Mouse (Mus musculus): Measurements from ENCODE around the gene Gca. TPM values are rescaled to one million over a fixed set of nuclear protein-coding genes. Genes with fewer than 3 reads are reported as not detected.

The Gca gene
- total and polyA plus RNA-seq, 3 experiments: 6.2 to 17.9 TPM; not detected in 1

DNA sequence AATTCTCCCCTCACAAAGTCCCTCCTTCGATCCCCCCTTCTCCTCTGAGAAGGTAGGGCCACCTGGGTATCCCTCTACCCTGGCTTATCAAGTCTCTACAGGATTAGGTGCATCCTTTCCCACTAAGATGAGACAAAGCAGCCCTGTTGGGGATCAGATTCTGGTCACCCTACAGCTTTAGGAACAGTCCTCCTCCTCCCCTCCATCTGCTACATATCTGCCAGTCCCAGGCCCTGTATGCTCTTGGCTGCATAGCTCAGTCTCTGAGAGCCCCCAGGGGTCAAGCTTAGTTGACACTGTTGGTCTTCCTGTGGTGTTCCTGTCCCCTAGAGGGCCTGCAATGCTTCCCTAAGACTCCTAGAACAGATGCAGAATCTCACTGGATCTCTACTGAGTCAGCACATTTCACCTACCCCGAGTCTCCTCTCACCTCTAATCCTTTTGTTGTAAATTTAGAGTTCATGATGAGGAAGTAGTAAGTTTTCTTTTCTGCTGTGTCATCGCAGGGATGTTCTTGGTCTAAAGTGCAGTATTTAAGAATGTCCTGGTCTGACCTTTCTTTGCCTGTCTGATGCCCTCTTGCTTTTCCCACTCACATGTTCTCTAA lies 21.0 kb downstream of the Gca start:
- Histone ChIP-seq H3K9ac (ENCODE audit: control insufficient read depth, low read depth, low read length, poor library complexity, severe bottlenecking) (no peak overlapping the region), H3K4me1 (ENCODE audit: control insufficient read depth in 1 of 2, insufficient read depth in 2 of 2, low read length in 2 of 2) (peaks cover 6 to 10% of the 10 kb centered on the region in 2 experiments), H3K27me3 (ENCODE audit: control insufficient read depth in 1 of 2, insufficient read depth in 2 of 2, low read length in 2 of 2) (no peaks in the 10 kb centered on the region), H3K79me2 (ENCODE audit: control insufficient read depth, insufficient read depth, low read length, poor library complexity) (no peaks in the 10 kb centered on the region), H3K9me3 (replicated peaks; ENCODE audit: insufficient read depth, low read length) (no peaks in the 10 kb centered on the region), H3K27ac (ENCODE audit: control insufficient read depth, low read depth, low read length) (peak overlapping the region; percentile 3; the same call in 1 of the 2 replicates), H3K4me3 (ENCODE audit: control insufficient read depth in 1 of 2, insufficient read depth in 1 of 2, low read depth in 2 of 2, low read length in 2 of 2) (0 out of 4 replicates have a peak overlapping the region, but pooled peaks of 1 of the 2 experiments have one; percentile 9), H3K36me3 (ENCODE audit: control insufficient read depth in 1 of 2, insufficient read depth in 2 of 2, low read length in 2 of 2) (peaks cover 0 to 5% of the 10 kb centered on the region in 2 experiments; a peak in 3 of 4 replicates)
- DNase-seq (ENCODE audit: low read depth, low spot score): peak; percentile 67
- TF ChIP-seq RCOR1 (IDR thresholded peaks at IDR 0.05; ENCODE audit: low read depth, low read length) (no peak), MAFK (IDR thresholded peaks at IDR 0.05; ENCODE audit: borderline replicate concordance, low read depth, low read length) (peak; percentile 79)

DNA sequence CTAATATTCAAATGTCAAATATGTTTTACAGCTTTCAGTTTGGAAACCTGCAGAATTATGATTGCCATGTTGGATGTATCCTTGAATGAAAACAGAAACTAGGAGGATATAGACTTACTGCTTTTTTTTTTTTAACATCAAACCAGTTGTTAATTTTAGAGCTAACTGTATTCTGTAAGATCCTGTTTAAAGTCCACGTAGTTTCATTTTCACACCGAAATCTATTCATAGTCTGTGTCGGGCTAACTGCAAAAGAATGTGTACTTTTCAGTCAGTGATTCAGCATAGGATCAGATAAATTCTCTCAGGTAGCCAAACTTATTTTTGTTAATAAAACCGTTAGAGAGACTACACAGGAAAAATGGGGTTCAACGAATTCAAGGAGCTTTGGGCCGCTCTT lies 21.8 kb downstream of the Gca start:
- H3K27me3 ChIP-seq (ENCODE audit: control insufficient read depth in 1 of 2, insufficient read depth in 2 of 2, low read length in 2 of 2): no peaks in the 10 kb centered on the region
- H3K27ac ChIP-seq (ENCODE audit: control insufficient read depth, low read depth, low read length): no peak overlapping the region
- peaks cover 6 to 10% of the 10 kb centered on the region in 2 experiments for H3K4me1 ChIP-seq (ENCODE audit: control insufficient read depth in 1 of 2, insufficient read depth in 2 of 2, low read length in 2 of 2)
- H3K79me2 ChIP-seq (ENCODE audit: control insufficient read depth, insufficient read depth, low read length, poor library complexity): no peaks in the 10 kb centered on the region
- H3K9ac ChIP-seq (ENCODE audit: control insufficient read depth, low read depth, low read length, poor library complexity, severe bottlenecking): no peak overlapping the region
- H3K4me3 ChIP-seq (ENCODE audit: control insufficient read depth in 1 of 2, insufficient read depth in 1 of 2, low read depth in 2 of 2, low read length in 2 of 2): no peak overlapping the region
- peaks cover 0 to 5% of the 10 kb centered on the region in 2 experiments for H3K36me3 ChIP-seq (ENCODE audit: control insufficient read depth in 1 of 2, insufficient read depth in 2 of 2, low read length in 2 of 2)
- H3K9me3 ChIP-seq (replicated peaks; ENCODE audit: insufficient read depth, low read length): no peaks in the 10 kb centered on the region
- TF ChIP-seq EP300 (IDR thresholded peaks at IDR 0.05; ENCODE audit: low read depth in 1 of 2, low read length in 2 of 2) (no peak), MYB (IDR thresholded peaks at IDR 0.05; ENCODE audit: low read depth, low read length) (no peak), RCOR1 (IDR thresholded peaks at IDR 0.05; ENCODE audit: low read depth, low read length) (no peak), CHD1 (IDR thresholded peaks at IDR 0.05; ENCODE audit: low read depth, low read length) (no peak), POLR2A (IDR thresholded peaks at IDR 0.05; ENCODE audit: control insufficient read depth in 1 of 2, insufficient read depth in 1 of 2, low read depth in 1 of 2, low read length in 2 of 2, poor library complexity in 1 of 2) (no peak), ETS1 (IDR thresholded peaks at IDR 0.05; ENCODE audit: low read depth, low read length) (no peak)
- DNase-seq (ENCODE audit: low read depth, low spot score): peak; percentile 7

DNA sequence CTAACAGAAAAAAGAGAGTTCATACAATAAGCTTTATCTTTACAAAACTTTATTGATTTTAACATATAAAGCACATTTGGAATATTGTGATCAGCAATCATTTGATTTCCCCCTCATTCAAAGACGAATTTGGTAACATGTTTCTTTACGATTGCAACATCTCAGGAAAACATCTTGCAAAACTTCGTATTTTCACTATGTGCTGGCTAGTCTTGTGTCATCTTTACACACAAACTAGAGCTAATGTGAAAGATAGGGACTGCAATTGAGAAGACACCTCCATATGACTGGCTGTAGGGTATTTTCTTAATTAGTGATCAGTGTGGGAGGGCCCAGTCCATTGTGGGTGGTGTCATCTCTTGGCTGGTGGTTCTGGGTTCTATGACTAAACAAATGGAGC lies 42.2 kb downstream of the Gca start:
- no peak overlapping the region for H3K27ac ChIP-seq (ENCODE audit: control insufficient read depth, low read depth, low read length)
- H3K79me2 ChIP-seq (ENCODE audit: control insufficient read depth, insufficient read depth, low read length, poor library complexity): no peaks in the 10 kb centered on the region
- H3K4me1 ChIP-seq (ENCODE audit: control insufficient read depth in 1 of 2, insufficient read depth in 2 of 2, low read length in 2 of 2): no peaks in the 10 kb centered on the region
- DNase-seq (ENCODE audit: low read depth, low spot score): no peak
- H3K36me3 ChIP-seq (ENCODE audit: control insufficient read depth in 1 of 2, insufficient read depth in 2 of 2, low read length in 2 of 2): no peaks in the 10 kb centered on the region
- no peaks in the 10 kb centered on the region for H3K9me3 ChIP-seq (replicated peaks; ENCODE audit: insufficient read depth, low read length)
- no peaks in the 10 kb centered on the region for H3K27me3 ChIP-seq (ENCODE audit: control insufficient read depth in 1 of 2, insufficient read depth in 2 of 2, low read length in 2 of 2)
- no peak for TF ChIP-seq ELF1 (IDR thresholded peaks at IDR 0.05; ENCODE audit: low read depth, low read length)
- TF ChIP-seq ZNF384 (IDR thresholded peaks at IDR 0.05; ENCODE audit: low read depth, low read length): no peak
- no peak for TF ChIP-seq MAX (IDR thresholded peaks at IDR 0.05; ENCODE audit: low read length)
- TF ChIP-seq E2F4 (IDR thresholded peaks at IDR 0.05; ENCODE audit: borderline replicate concordance, low read depth, low read length): no peak
- TF ChIP-seq RAD21 (IDR thresholded peaks at IDR 0.05; ENCODE audit: low read depth, low read length): no peak
- TF ChIP-seq NRF1 (IDR thresholded peaks at IDR 0.05; ENCODE audit: insufficient read depth, low read depth, low read length, poor library complexity, severe bottlenecking): no peak
- TF ChIP-seq NELFE (IDR thresholded peaks at IDR 0.05; ENCODE audit: low read depth, low read length): no peak
- no peak for TF ChIP-seq SIN3A (IDR thresholded peaks at IDR 0.05; ENCODE audit: low read length)
- no peak for TF ChIP-seq SMC3 (IDR thresholded peaks at IDR 0.05; ENCODE audit: low read depth, low read length)
- no peak for TF ChIP-seq TCF12 (IDR thresholded peaks at IDR 0.05; ENCODE audit: low read depth, low read length)
- no peak for TF ChIP-seq GATA1 (IDR thresholded peaks at IDR 0.05; ENCODE audit: low read depth, low read length)
- no peak for TF ChIP-seq MAFK (IDR thresholded peaks at IDR 0.05; ENCODE audit: borderline replicate concordance, low read depth, low read length)
- no peak for TF ChIP-seq POLR2AphosphoS2 (IDR thresholded peaks at IDR 0.05; ENCODE audit: low read length)
- no peak overlapping the region for H3K4me3 ChIP-seq (ENCODE audit: control insufficient read depth in 1 of 2, insufficient read depth in 1 of 2, low read depth in 2 of 2, low read length in 2 of 2)
- no peak overlapping the region for H3K9ac ChIP-seq (ENCODE audit: control insufficient read depth, low read depth, low read length, poor library complexity, severe bottlenecking)

Data from MEL (cell line).